Mouse (Mus musculus): Measurements from ENCODE around the gene Gpr107. TPM values are rescaled to one million over a fixed set of nuclear protein-coding genes. Genes with fewer than 3 reads are reported as not detected.

The Gpr107 gene
- total and polyA plus RNA-seq, 3 experiments, result 16.4 to 18.3 TPM; not detected in 1

DNA sequence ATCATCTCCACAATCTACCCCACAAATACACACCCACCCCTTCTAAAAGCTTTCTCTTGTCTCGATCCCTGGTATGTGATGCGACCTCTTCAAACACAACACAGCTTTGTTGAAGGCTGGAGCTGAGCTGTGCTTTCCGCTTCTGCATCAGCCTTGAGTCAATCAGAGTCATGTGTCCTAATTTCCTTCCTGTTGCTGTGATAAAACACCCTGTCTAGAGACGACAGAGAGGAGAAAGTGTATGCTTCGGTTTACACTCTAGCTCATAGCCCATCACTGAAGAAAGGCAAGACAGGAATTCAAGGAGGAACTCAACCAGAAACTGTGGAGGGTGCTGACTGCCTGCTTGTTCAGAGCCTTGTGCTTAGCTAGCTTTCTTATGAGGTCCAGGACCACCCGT is 43.9 kb upstream of the Gpr107 start:
- no peak for DNase-seq (ENCODE audit: low read depth, low spot score)
- H3K36me3 ChIP-seq (ENCODE audit: control insufficient read depth in 1 of 2, insufficient read depth in 2 of 2, low read length in 2 of 2), result peaks cover 0 to 9% of the 10 kb centered on the region in 2 experiments; a peak in 1 of 4 replicates
- H3K9ac ChIP-seq (ENCODE audit: control insufficient read depth, low read depth, low read length, poor library complexity, severe bottlenecking), result no peak overlapping the region
- no peak overlapping the region for H3K4me3 ChIP-seq (ENCODE audit: control insufficient read depth in 1 of 2, insufficient read depth in 1 of 2, low read depth in 2 of 2, low read length in 2 of 2)
- TF ChIP-seq ETS1 (IDR thresholded peaks at IDR 0.05; ENCODE audit: low read depth, low read length), result no peak
- no peak overlapping the region for H3K27ac ChIP-seq (ENCODE audit: control insufficient read depth, low read depth, low read length)
- no peaks in the 10 kb centered on the region for H3K79me2 ChIP-seq (ENCODE audit: control insufficient read depth, insufficient read depth, low read length, poor library complexity)
- no peaks in the 10 kb centered on the region for H3K27me3 ChIP-seq (ENCODE audit: control insufficient read depth in 1 of 2, insufficient read depth in 2 of 2, low read length in 2 of 2)
- H3K9me3 ChIP-seq (replicated peaks; ENCODE audit: insufficient read depth, low read length), result no peaks in the 10 kb centered on the region
- peaks cover 12 to 14% of the 10 kb centered on the region in 2 experiments for H3K4me1 ChIP-seq (ENCODE audit: control insufficient read depth in 1 of 2, insufficient read depth in 2 of 2, low read length in 2 of 2)

DNA sequence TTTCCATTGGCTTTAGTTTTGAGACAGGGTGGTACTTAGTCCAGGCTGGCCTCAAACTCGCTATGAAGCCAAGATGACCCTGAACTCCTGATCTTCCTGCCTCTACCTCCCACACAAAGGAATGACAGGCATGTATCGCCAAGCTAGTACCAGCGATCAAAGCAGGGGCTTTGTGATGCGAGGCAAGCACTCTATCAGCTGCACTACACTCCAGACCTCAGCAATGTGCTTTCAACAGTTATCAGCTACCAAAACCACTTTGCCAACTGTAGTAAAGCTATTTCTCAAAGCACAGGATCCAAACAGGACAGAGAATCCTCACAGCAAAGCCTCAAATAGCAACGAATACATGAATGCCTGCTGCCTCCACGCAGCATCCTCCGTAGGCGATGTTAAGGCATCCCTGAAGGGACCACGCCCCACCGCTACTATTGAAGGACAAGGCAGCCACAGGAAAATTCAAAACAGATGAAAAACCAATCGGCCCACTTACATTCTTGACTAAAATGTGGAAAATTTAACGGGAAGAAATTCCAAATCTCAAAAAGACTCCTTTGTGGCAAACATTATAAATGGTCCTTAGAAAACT is 42.1 kb upstream of the Gpr107 start:
- Histone ChIP-seq H3K27me3 (ENCODE audit: control insufficient read depth in 1 of 2, insufficient read depth in 2 of 2, low read length in 2 of 2) (no peaks in the 10 kb centered on the region), H3K4me3 (ENCODE audit: control insufficient read depth in 1 of 2, insufficient read depth in 1 of 2, low read depth in 2 of 2, low read length in 2 of 2) (peak overlapping the region in 1 of 2 experiments; percentile 23; a peak in 1 of 4 replicates), H3K9ac (ENCODE audit: control insufficient read depth, low read depth, low read length, poor library complexity, severe bottlenecking) (no peak overlapping the region), H3K4me1 (ENCODE audit: control insufficient read depth in 1 of 2, insufficient read depth in 2 of 2, low read length in 2 of 2) (peaks cover 16 to 22% of the 10 kb centered on the region in 2 experiments), H3K36me3 (ENCODE audit: control insufficient read depth in 1 of 2, insufficient read depth in 2 of 2, low read length in 2 of 2) (peaks cover 0 to 19% of the 10 kb centered on the region in 2 experiments; a peak in 2 of 4 replicates), H3K9me3 (replicated peaks; ENCODE audit: insufficient read depth, low read length) (no peaks in the 10 kb centered on the region), H3K79me2 (ENCODE audit: control insufficient read depth, insufficient read depth, low read length, poor library complexity) (no peaks in the 10 kb centered on the region), H3K27ac (ENCODE audit: control insufficient read depth, low read depth, low read length) (peak overlapping the region; percentile 1; the same call in 1 of the 2 replicates)
- peak; percentile 80 for DNase-seq (ENCODE audit: low read depth, low spot score)
- TF ChIP-seq POLR2AphosphoS2 (IDR thresholded peaks at IDR 0.05; ENCODE audit: low read length) (no peak), ZKSCAN1 (IDR thresholded peaks at IDR 0.05; ENCODE audit: low read depth, low read length) (no peak), JUND (IDR thresholded peaks at IDR 0.05; ENCODE audit: low read depth, low read length) (no peak), CHD1 (IDR thresholded peaks at IDR 0.05; ENCODE audit: low read depth, low read length) (no peak), MAZ (IDR thresholded peaks at IDR 0.05; ENCODE audit: low read depth, low read length) (no peak), USF1 (IDR thresholded peaks at IDR 0.05; ENCODE audit: low read depth, low read length) (no peak), SIN3A (IDR thresholded peaks at IDR 0.05; ENCODE audit: low read length) (peak; percentile 55; the same call in 1 of the 2 replicates), MYB (IDR thresholded peaks at IDR 0.05; ENCODE audit: low read depth, low read length) (peak; percentile 80), RCOR1 (IDR thresholded peaks at IDR 0.05; ENCODE audit: low read depth, low read length) (peak; percentile 50; the same call in 1 of the 2 replicates), MXI1 (IDR thresholded peaks at IDR 0.05; ENCODE audit: low read depth, low read length) (peak; percentile 48; the same call in 1 of the 2 replicates), ZC3H11A (IDR thresholded peaks at IDR 0.05; ENCODE audit: low read depth, low read length) (no peak), E2F4 (IDR thresholded peaks at IDR 0.05; ENCODE audit: borderline replicate concordance, low read depth, low read length) (no peak), MAX (IDR thresholded peaks at IDR 0.05; ENCODE audit: low read length) (peak; percentile 42; the same call in 1 of the 2 replicates), ELF1 (IDR thresholded peaks at IDR 0.05; ENCODE audit: low read depth, low read length) (no peak), NRF1 (IDR thresholded peaks at IDR 0.05; ENCODE audit: insufficient read depth, low read depth, low read length, poor library complexity, severe bottlenecking) (no peak), ZNF384 (IDR thresholded peaks at IDR 0.05; ENCODE audit: low read depth, low read length) (no peak), GATA1 (IDR thresholded peaks at IDR 0.05; ENCODE audit: low read depth, low read length) (peak; percentile 88), HCFC1 (IDR thresholded peaks at IDR 0.05; ENCODE audit: low read depth, low read length) (no peak), CHD2 (IDR thresholded peaks at IDR 0.05; ENCODE audit: low read length) (no peak), CTCF (IDR thresholded peaks at IDR 0.05 in 2 of 3, conservative IDR thresholded peaks at IDR 0.05 in 1 of 3; ENCODE audit: control insufficient read depth in 1 of 3, insufficient read depth in 1 of 3, low read depth in 2 of 3, low read length in 3 of 3, poor library complexity in 1 of 3, severe bottlenecking in 1 of 3) (no peak), KAT2A (conservative IDR thresholded peaks at IDR 0.05; ENCODE audit: low read depth, low read length) (no peak), USF2 (IDR thresholded peaks at IDR 0.05; ENCODE audit: borderline replicate concordance in 1 of 2, insufficient read depth in 1 of 2, low read depth in 1 of 2, low read length in 2 of 2) (no peak), MEF2A (IDR thresholded peaks at IDR 0.05; ENCODE audit: extremely low read depth, insufficient replicate concordance, low read depth, low read length, poor library complexity, severe bottlenecking) (no peak), TBP (IDR thresholded peaks at IDR 0.05; ENCODE audit: low read depth, low read length) (no peak), TCF12 (IDR thresholded peaks at IDR 0.05; ENCODE audit: low read depth, low read length) (peak; percentile 94), MAFK (IDR thresholded peaks at IDR 0.05; ENCODE audit: borderline replicate concordance, low read depth, low read length) (no peak), NELFE (IDR thresholded peaks at IDR 0.05; ENCODE audit: low read depth, low read length) (no peak), GABPA (IDR thresholded peaks at IDR 0.05; ENCODE audit: low read depth, low read length) (no peak), ZMIZ1 (IDR thresholded peaks at IDR 0.05; ENCODE audit: low read depth, low read length) (no peak), TAL1 (IDR thresholded peaks at IDR 0.05; ENCODE audit: low read length) (peak; percentile 92)
